Mouse (Mus musculus): ENCODE measurements around the gene Ell. TPM values are rescaled to one million over a fixed set of nuclear protein-coding genes. Genes with fewer than 3 reads are reported as not detected.

Gene Ell
- total RNA-seq, 4 experiments from 2014 or later: 9.3 to 12.4 (median 10.6) TPM

DNA sequence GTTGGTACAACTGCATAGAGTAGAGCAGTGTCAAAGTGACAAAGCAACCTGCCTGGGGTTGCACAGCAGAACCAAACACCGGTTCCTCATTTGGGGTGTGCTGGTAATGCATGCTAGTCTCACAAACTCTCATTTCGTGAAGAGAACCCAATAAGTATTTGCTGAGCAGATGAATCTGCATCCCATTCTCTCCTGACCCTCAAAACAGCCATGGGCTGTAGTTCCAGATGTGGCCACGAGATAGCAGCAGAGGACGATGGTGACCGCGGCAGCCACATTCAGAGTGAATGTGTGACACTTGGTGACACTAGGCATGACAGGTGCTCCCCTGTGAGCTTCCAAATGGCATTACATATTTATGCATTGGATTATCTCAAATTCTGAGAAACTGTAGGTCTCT lies 72.6 kb downstream of the Ell start:
- DNase-seq (ENCODE audit: low spot score): peak; percentile 93

DNA sequence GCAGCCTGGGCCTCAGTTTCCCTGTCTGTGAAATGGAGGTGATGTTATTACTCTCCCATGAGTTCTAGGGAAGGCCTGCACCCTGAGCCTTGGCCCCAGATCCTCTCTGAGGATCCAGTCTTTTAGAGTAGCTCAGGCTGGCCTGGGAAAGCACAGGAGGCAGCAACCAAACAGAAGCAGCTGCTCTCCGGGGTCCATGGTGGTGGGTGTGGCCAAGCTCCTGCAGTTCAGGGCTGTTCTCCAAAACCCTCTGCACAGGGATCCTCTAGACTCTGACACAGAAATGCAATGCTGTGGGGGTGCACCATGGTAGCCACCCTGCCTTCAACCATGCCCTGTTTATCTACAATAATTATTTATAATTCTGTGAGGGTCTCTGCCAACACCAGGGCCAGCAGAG lies 74.5 kb downstream of the Ell start:
- DNase-seq (ENCODE audit: low spot score): no peak

- DNase-seq (ENCODE audit: low spot score): no peak
Measured at GRCm38 (mm10) chr8:70614469-70614868, 75.2 kb downstream of the Ell start.

- no peak for DNase-seq (ENCODE audit: low spot score)
Measured at GRCm38 (mm10) chr8:70615281-70615680, 76.0 kb downstream of the Ell start.

DNA sequence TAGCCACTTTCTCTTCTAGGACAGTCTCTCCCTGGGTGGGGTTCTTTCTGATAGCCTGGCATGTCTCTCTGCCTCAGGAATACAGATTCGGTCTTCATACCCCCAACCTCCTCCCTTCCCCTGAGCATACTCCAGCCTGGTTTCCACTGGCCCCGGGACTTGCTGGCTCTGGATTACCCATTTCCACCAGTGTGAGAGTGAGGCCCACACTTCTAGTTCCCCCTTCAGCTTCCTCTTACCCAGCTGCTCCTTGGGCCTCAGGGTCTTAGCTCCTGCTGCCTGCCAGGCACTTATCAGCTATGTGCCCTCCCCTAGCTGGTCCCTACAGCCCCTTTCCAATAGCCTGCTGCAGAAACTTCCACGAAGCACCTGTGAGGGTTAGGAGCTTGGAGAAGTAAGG lies 76.6 kb downstream of the Ell start, which contains the start of gene Lrrc25:
TSS of gene Lrrc25 (plus strand) at position 262 of the 400 bp plus-strand sequence.
- no peak for DNase-seq (ENCODE audit: low spot score)

DNA sequence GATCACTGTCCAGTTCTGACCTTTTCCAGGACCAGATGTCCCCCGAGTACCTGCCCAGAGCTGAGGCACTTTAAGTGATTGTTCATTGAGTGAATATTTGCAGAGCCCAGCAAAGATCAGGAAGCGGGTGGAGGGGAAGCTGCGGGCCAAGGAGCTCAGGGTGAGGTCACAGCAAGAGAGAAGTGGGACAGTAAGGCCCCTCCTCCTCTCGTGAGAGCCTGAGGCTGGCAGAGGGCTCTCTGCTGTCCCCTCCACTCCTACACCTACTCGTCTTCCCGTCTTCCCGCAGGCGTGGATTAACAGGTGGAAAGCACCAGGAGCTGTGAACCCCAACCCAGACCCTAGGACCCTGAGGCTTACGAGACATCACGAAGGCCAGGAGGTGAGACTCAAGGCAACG lies 77.4 kb downstream of the Ell start:
- no peak for DNase-seq (ENCODE audit: low spot score)

GRCm38 (mm10) chr8:70617985-70618384 lies 78.7 kb downstream of the Ell start:
- DNase-seq (ENCODE audit: low spot score): no peak

GRCm38 (mm10) chr8:70618888-70619334 lies 79.7 kb downstream of the Ell start:
- DNase-seq (ENCODE audit: low spot score): peak; percentile 65

- DNase-seq (ENCODE audit: low spot score): no peak
Measured at GRCm38 (mm10) chr8:70622220-70622619, 83.0 kb downstream of the Ell start.

- no peak for DNase-seq (ENCODE audit: low spot score)
Measured at GRCm38 (mm10) chr8:70625104-70625503, 85.8 kb downstream of the Ell start.

DNA sequence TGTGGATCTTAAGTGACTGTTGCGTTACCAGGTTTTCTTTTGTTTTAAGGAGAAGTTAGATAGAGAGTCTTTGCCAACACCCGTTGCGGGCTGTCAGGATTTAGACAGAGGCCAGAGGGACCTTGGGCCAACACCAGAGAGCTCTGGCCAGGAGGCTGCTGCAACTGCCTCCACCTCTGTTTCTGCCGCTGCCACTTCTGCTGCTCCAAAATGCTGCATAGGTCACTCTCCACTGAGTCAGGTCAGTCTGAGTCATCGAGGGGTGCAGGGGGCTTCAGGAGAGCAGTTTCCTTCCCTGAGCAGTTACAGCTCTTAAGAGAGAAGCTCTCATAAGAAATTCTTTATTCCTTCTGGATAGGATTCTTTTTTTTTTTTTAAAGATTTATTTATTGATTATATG lies 87.8 kb downstream of the Ell start:
- DNase-seq (ENCODE audit: low spot score): no peak

DNA sequence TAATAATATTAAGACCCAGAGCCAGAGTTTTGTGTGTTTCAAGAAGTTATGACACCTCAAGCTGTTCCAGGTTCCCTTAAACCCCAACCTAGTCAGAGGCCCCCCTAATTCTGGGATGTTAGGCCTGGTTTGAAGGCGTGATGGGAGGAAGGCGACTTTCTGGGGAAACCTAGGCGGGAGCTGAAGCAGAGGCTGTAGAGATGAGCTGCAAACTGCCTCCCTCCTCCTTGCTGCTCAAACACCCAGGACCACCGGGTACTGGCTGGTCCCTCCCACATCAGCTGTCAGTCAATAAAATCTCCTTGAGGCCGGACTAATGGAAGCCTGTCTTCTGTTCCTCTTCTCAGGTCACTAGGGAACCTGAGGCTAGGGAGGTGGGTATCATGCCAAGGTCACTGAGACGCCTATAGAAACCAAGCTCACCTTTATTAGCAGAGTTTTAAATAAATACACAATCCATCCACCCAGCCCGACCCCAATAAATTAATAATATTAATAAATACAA lies 89.8 kb downstream of the Ell start:
- no peak for DNase-seq (ENCODE audit: low spot score)

DNA sequence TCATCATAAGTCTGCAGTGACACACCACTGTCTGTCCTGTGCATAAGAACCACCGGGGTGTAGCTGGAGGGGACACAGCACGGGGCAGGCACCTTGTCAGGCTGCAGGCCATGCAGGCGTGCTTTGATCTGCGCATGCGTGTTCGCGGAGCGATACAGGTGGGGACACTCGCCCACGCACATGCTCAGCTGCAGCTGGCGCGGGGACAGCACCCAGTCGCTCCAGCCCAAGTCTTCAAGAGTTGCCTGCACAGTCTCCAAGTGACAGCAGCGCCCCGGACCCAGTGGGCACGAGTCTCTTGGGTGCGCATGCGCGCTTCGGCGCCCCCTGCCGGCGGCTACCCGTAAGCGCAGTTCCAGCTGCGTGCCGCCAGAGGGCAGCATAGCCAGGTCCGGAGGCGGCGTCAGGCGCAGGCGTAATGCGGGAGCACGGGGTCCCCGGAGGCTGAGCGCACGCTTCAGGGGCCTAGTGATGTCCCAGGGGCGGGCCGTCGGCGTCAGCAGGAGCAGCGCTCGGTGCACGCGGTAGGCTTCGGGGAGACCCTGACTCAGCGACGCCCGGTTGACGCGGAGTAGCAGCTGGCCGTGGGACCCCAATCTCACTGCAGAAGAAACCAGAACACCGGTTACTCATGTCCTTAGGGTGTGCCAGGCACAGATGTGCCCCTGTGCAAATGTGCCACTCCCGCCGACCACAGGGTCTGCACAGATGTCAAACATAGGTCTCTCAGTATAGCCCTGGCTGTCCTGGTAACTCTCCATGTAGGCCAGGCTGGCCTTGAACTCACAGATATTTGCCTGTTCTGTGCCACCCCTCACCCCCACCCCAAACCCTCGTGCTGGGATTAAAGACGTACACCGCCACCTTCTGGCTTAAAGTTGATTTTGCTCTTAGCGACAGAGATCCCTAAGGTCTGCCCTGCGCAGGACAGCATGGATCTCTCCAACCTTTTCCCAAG lies 90.6 kb downstream of the Ell start:
- DNase-seq (ENCODE audit: low spot score): peak; percentile 87

DNA sequence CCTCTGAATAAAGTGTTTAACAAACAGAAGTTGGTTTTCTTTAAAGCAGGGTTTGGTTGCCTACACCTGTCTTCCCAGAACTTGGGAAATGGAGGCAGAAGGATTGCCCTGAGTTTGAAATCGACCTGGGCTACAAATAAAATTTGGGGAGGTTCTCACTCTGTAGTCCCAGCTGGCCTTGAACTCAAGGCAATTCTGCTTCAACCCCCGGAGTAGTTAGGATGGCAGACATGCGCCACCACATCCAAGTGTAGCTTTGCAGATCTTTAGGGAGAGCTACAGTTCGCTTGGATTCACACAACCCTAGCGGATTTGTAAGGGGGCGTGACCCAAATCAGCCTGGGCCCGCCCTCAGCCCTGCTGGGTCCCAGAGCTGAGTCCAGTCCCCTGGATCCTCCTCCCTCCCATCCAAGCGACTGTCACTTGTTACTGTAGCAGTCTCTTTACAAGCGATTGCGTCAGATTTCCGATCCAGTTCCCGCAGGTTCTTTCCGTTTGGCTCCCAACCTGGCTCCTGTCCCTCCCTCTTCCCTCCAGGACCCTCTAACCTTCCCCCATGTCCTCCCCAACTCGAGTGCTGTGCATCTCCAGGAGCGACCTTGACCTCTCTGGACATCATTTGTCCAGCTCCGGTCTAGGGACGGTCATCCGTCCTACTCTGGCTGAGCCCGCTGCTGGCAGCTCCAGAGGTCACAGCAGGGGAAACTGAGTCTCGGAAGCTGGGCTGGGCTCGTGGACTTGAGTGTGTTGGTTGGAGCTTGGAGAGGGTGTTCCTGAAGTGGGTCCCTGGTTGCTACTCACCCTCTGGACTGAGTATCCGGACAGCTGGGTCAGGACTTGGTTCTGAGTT lies 91.5 kb downstream of the Ell start:
- no peak for DNase-seq (ENCODE audit: low spot score)

GRCm38 (mm10) chr8:70631436-70631835 lies 92.2 kb downstream of the Ell start:
- no peak for DNase-seq (ENCODE audit: low spot score)

- DNase-seq (ENCODE audit: low spot score): no peak
Measured at GRCm38 (mm10) chr8:70632346-70632892, 93.2 kb downstream of the Ell start, which contains the start of gene Gdf15. TSS of gene Gdf15 (minus strand) at chr8:70632456.

DNA sequence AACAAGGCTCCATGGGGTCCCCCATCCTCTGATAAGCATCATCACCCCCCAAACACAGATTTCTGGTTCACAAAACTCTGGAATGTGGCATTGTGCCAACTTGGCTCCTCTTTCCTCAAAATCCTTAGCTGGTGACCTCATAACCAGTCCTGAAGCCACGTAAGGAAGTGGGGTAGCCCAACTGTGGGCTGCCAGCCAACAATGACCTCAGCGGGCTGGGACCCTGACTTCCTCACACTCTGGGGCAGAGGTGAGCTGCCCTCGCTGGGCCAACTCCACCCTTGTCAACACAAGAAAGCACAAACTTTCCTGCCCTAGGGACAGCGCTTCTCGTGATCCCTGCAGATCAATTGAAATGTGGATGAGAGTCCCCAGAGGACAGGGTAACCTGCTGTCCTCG lies 94.8 kb downstream of the Ell start:
- peak; percentile 78 for DNase-seq (ENCODE audit: low spot score)

DNA sequence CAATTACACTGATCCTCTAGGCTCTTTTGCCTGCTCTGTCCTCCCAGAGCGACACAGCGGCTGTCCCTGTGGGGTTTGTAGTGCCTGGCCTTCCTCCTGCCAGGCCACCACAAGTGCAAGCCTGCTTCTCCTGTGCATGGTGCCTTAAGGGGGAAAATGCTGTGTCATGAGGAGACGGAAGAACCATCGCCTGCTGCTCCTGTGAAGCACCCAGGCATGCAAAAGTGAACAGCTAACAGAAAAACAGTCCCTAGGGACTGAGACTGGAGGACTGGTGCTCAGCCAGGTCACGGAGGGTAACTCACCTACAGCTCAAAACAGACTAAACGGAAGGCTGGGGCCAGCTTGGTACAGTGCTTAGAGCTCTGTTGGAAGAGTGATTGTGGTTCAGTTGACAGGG lies 96.3 kb downstream of the Ell start:
- DNase-seq (ENCODE audit: low spot score): no peak

DNA sequence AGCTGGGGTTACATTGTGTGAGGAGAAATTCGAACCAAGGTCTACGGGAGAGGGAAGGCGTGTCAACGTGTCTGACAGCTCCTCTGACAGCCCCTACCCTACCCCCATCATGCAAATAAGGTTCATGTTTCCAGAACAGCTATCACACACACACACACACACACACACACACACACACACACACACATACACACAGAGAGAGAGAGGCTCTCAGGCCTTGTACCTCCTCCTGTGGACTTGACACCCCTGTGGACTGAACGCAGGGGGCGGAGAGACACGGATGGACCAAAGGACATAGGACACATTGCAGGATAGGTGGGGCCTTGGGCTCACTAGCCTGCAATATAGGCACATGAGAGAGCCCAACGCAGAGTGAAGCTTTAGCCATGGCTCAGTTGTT lies 97.6 kb downstream of the Ell start:
- DNase-seq (ENCODE audit: low spot score): no peak

DNA sequence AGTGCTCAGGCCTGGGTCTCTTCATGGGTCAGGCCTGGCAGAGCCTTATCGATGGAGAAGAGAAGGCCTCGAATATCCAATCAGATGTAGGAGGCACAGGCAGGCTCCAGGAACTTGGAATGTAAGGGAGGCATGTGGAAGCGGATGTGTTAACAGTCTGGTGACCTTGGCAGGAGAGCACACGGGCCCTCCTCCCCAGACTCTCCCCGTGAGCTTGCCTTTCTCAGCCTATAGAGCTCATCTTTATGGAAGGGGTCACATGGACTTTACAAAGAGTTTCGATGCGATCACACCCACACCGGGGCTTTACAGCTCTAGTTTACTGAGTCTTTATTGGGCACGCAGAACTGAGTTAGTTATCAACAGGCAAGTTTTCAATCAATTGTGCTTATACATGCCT lies 99.5 kb downstream of the Ell start:
- DNase-seq (ENCODE audit: low spot score): no peak

Measured in heart, adult 8-10 months (tissue).